Comparison of ENCODE assay signal across 8 mouse cellular contexts in the genomic region with DNA sequence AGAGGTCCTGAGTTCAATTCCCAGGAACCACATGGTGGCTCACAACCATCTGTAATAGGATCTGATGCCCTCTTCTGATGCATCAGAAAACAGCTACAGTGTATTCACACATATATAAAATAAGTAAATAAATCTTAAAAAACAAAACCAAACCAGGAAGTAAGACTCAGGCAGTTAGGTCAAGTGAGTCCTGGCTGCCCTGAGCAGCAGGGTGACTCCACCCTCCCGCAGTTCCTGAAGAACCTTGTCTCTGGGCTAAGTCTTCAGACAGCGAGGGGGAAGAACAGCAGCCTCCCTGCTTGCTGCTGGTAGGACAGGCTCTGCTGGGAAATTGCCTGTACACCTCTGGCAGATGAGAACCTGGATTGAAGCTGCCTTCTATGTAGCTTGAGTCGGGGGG. TPM values are rescaled to one million over a fixed set of nuclear protein-coding genes. Genes with fewer than 3 reads are reported as not detected.
A peak's percentile ranks its signal among the peaks of the same experiment; 100 is the strongest.
DNase-seq lines count a peak whose midpoint lies in the region; ATAC-seq lines count a peak whose summit lies in the region.
"Had no signal": no experiment of that assay in that cellular context is flagged by ENCODE, and none has a peak within 500 bp of the region (broad histone marks: within the 10 kb centered on the region; RNA-seq: fewer than 3 reads in every experiment).

No protein-coding gene starts in this region.

- H3K4me2 ChIP-seq in neural tube, embryonic 11.5 days (ENCODE audit: low read depth): peak overlapping the region; percentile 92; the same call in 1 of the 2 replicates
- H3K4me2 ChIP-seq in liver, embryonic 15.5 days: peak overlapping the region; percentile 97

- DNase-seq in neural tube, embryonic 11.5 days (ENCODE audit: low spot score): no peak
- no peak for DNase-seq in neural tube, embryonic 10.5 days (ENCODE audit: extremely low spot score, low spot score)
- no peak for DNase-seq in hindbrain, embryonic 10.5 days (ENCODE audit: low spot score)
- DNase-seq in left cerebral cortex, adult 18-20 months (ENCODE audit: low spot score in 2 of 2): no peak
- no peak for DNase-seq in left cerebral cortex, postnatal 36 days (ENCODE audit: low spot score in 2 of 2)
- no peak for DNase-seq in cerebellum, postnatal 36 days

- peaks cover 27% of the 10 kb centered on the region for H3K4me1 ChIP-seq in neural tube, embryonic 11.5 days (ENCODE audit: control insufficient read depth, insufficient read depth, low read length)
- peaks cover 50% of the 10 kb centered on the region for H3K4me1 ChIP-seq in hindbrain, embryonic 10.5 days (replicated peaks)
- H3K4me1 ChIP-seq in liver, embryonic 15.5 days (replicated peaks): peaks cover 57% of the 10 kb centered on the region

- peak overlapping the region; percentile 2; the same call in 1 of the 2 replicates for H3K4me3 ChIP-seq in neural tube, embryonic 11.5 days (ENCODE audit: low read depth, low read length)
- peak overlapping the region; percentile 84 for H3K4me3 ChIP-seq in hindbrain, embryonic 10.5 days
- H3K4me3 ChIP-seq in liver, embryonic 15.5 days (replicated peaks): peak overlapping the region; percentile 83

- H3K36me3 ChIP-seq in neural tube, embryonic 11.5 days (ENCODE audit: control insufficient read depth, insufficient read depth, low read length): peaks cover 22% of the 10 kb centered on the region
- H3K36me3 ChIP-seq in hindbrain, embryonic 10.5 days: peaks cover 51% of the 10 kb centered on the region
- H3K36me3 ChIP-seq in liver, embryonic 15.5 days (replicated peaks): peaks cover 43% of the 10 kb centered on the region

- peaks cover 13% of the 10 kb centered on the region for H3K27me3 ChIP-seq in neural tube, embryonic 11.5 days (ENCODE audit: control insufficient read depth, insufficient read depth, low read length)
- peaks cover 23% of the 10 kb centered on the region for H3K27me3 ChIP-seq in hindbrain, embryonic 10.5 days (ENCODE audit: insufficient read depth, poor library complexity, severe bottlenecking)
- H3K27me3 ChIP-seq in liver, embryonic 15.5 days: peaks cover 18% of the 10 kb centered on the region

- intact Hi-C loops in left cerebral cortex, postnatal 36 days (cut with DNase I): no loop called here

- no peak for ATAC-seq in neural tube, embryonic 11.5 days (ENCODE audit: insufficient read depth, low FRiP score, low TSS enrichment)
- ATAC-seq in liver, embryonic 15.5 days (ENCODE audit: insufficient read depth): no peak
- ATAC-seq: activated CD4-positive, CD25-positive, alpha-beta regulatory T cell, adult 4 months had no signal

- H3K27ac ChIP-seq in neural tube, embryonic 11.5 days (ENCODE audit: low read depth, low read length): no peak overlapping the region
- H3K27ac ChIP-seq in hindbrain, embryonic 10.5 days: no peak overlapping the region
- H3K27ac ChIP-seq in liver, embryonic 15.5 days (replicated peaks): peak overlapping the region; percentile 95

- 81% methylated on average over 3 of the region's 3 CpGs for WGBS in neural tube, embryonic 11.5 days
- WGBS in hindbrain, embryonic 10.5 days: 81% methylated on average over 3 of the region's 3 CpGs
- 40% methylated on average over 3 of the region's 3 CpGs for WGBS in liver, embryonic 15.5 days (ENCODE audit: insufficient replicate concordance)

- no peaks in the 10 kb centered on the region for H3K9me3 ChIP-seq in neural tube, embryonic 11.5 days (ENCODE audit: control insufficient read depth, low read length)
- no peaks in the 10 kb centered on the region for H3K9me3 ChIP-seq in hindbrain, embryonic 10.5 days
- H3K9me3 ChIP-seq in liver, embryonic 15.5 days (replicated peaks): no peaks in the 10 kb centered on the region

- H3K9ac ChIP-seq in neural tube, embryonic 11.5 days (ENCODE audit: low read length): no peak overlapping the region
- peak overlapping the region; percentile 42 for H3K9ac ChIP-seq in liver, embryonic 15.5 days

RNA-seq across cellular contexts. Expression of a gene that starts 5.0 kb away (rescaled TPM):
- polyA plus RNA-seq in neural tube, embryonic 11.5 days (2014; fragmentation: Nextera tagmentation; extraction: Ambion mirVana): 38.5 and 41.3 TPM in 2 replicates
- 46.4 and 48.3 TPM in 2 replicates for polyA plus RNA-seq in hindbrain, embryonic 10.5 days (2016; fragmentation: Nextera tagmentation; extraction: Ambion mirVana)
- 15.8 and 18.7 TPM in 2 replicates for polyA plus RNA-seq in liver, embryonic 15.5 days (2015; fragmentation: Nextera tagmentation; extraction: Ambion mirVana)
- 10 to 100 TPM; 19.5 to 20.3 TPM for total RNA-seq in left cerebral cortex, adult 18-20 months (2021)
- 10 to 100 TPM; 16.7 to 19.0 TPM for total RNA-seq in left cerebral cortex, postnatal 36 days (2021)

RNA-seq across cellular contexts. Expression of a gene that starts 6.7 kb away (rescaled TPM):
- polyA plus RNA-seq in neural tube, embryonic 11.5 days (2014; fragmentation: Nextera tagmentation; extraction: Ambion mirVana): 91.0 and 93.0 TPM in 2 replicates
- polyA plus RNA-seq in hindbrain, embryonic 10.5 days (2016; fragmentation: Nextera tagmentation; extraction: Ambion mirVana): 79.8 and 87.1 TPM in 2 replicates
- 34.1 and 36.1 TPM in 2 replicates for polyA plus RNA-seq in liver, embryonic 15.5 days (2015; fragmentation: Nextera tagmentation; extraction: Ambion mirVana)
- total RNA-seq in left cerebral cortex, adult 18-20 months (2021): 100 to 1,000 TPM; 104 to 108 TPM
- 100 to 1,000 TPM in 1 of 2 experiments, 10 to 100 TPM in 1; 91.3 to 106 TPM for total RNA-seq in left cerebral cortex, postnatal 36 days (2021)

RNA-seq across cellular contexts. Expression of a gene that starts 9.2 kb away (rescaled TPM):
- polyA plus RNA-seq in neural tube, embryonic 11.5 days (2014; fragmentation: Nextera tagmentation; extraction: Ambion mirVana): 0.65 and 1.3 TPM in 2 replicates
- polyA plus RNA-seq in hindbrain, embryonic 10.5 days (2016; fragmentation: Nextera tagmentation; extraction: Ambion mirVana): 2.6 and 4.7 TPM in 2 replicates
- 0.64 and 1.0 TPM in 2 replicates for polyA plus RNA-seq in liver, embryonic 15.5 days (2015; fragmentation: Nextera tagmentation; extraction: Ambion mirVana)
- total RNA-seq in left cerebral cortex, adult 18-20 months (2021): 1 to 10 TPM; 6.1 to 7.2 TPM
- total RNA-seq in left cerebral cortex, postnatal 36 days (2021): 1 to 10 TPM; 3.4 to 4.3 TPM

RNA-seq across cellular contexts. Expression of a gene that starts 11.4 kb away (rescaled TPM):
- polyA plus RNA-seq in neural tube, embryonic 11.5 days (2014; fragmentation: Nextera tagmentation; extraction: Ambion mirVana): 124 and 128 TPM in 2 replicates
- 134 and 135 TPM in 2 replicates for polyA plus RNA-seq in hindbrain, embryonic 10.5 days (2016; fragmentation: Nextera tagmentation; extraction: Ambion mirVana)
- 48.8 and 56.3 TPM in 2 replicates for polyA plus RNA-seq in liver, embryonic 15.5 days (2015; fragmentation: Nextera tagmentation; extraction: Ambion mirVana)
- total RNA-seq in left cerebral cortex, adult 18-20 months (2021): 10 to 100 TPM; 13.0 to 15.5 TPM
- total RNA-seq in left cerebral cortex, postnatal 36 days (2021): 10 to 100 TPM; 11.1 to 12.7 TPM

RNA-seq across cellular contexts. Expression of a gene that starts 14.3 kb away (rescaled TPM):
- 45.8 and 48.9 TPM in 2 replicates for polyA plus RNA-seq in neural tube, embryonic 11.5 days (2014; fragmentation: Nextera tagmentation; extraction: Ambion mirVana)
- polyA plus RNA-seq in hindbrain, embryonic 10.5 days (2016; fragmentation: Nextera tagmentation; extraction: Ambion mirVana): 39.2 and 45.7 TPM in 2 replicates
- polyA plus RNA-seq in liver, embryonic 15.5 days (2015; fragmentation: Nextera tagmentation; extraction: Ambion mirVana): 11.2 and 13.2 TPM in 2 replicates
- 10 to 100 TPM; 42.2 to 43.6 TPM for total RNA-seq in left cerebral cortex, adult 18-20 months (2021)
- 10 to 100 TPM; 38.9 to 46.2 TPM for total RNA-seq in left cerebral cortex, postnatal 36 days (2021)

Comparison
In these comparisons a context has a peak if more than half of its experiments do, and no peak if none do; other contexts are left out.
1. H3K4me3 ChIP-seq: peak in every context shown above with its lines; median percentile 84 in hindbrain, embryonic 10.5 days; 83 in liver, embryonic 15.5 days; 2 in neural tube, embryonic 11.5 days.